ENCODE assay signal across 8 mouse cellular contexts in the genomic region with DNA sequence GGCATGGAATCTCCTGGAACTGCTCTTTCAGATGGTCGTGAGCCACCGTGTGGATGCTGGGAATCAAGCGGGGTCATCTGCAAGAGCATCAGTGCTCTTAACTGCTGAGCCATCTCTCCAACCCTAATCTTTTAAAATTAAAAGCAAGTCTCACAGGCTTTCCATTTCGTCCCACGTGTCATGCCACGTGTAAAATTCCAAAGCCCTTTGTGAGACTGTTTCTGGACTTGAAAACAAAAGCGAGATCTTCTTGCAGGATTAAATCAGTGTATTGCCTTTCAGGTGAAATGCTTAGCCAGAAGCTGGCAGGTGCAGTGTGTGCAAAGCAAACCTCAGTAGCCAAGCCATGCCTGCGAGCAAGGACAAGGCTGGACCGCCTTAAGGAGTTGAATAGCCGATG. TPM values are rescaled to one million over a fixed set of nuclear protein-coding genes. Genes with fewer than 3 reads are reported as not detected.
DNase-seq lines count a peak whose midpoint lies in the region; ATAC-seq and TF ChIP-seq lines count a peak whose summit lies in the region.

No protein-coding gene starts in this region.

- no peak for ATAC-seq in heart, embryonic 13.5 days (ENCODE audit: extremely low read depth, insufficient number of reproducible peaks, low FRiP score, low TSS enrichment)
- ATAC-seq in forebrain, embryonic 14.5 days: no peak

- intact Hi-C loops in heart, postnatal 36 days (cut with DNase I): no loop called here
- intact Hi-C loops in left cerebral cortex, postnatal 25 days (cut with DNase I): loop anchor here (5.0 kb wide), 1 partner anchor 130 kb away; a partner anchor contains a TSS

- peak overlapping the region; percentile 88 for H3K9ac ChIP-seq in heart, embryonic 13.5 days
- peak overlapping the region; percentile 73 for H3K9ac ChIP-seq in ES-E14 (ENCODE audit: insufficient read depth, low read depth, low read length, poor library complexity, severe bottlenecking)
- H3K9ac ChIP-seq in forebrain, embryonic 14.5 days (ENCODE audit: low read length): peak overlapping the region; percentile 67

- no peaks in the 10 kb centered on the region for H3K27me3 ChIP-seq in heart, embryonic 13.5 days (replicated peaks)
- H3K27me3 ChIP-seq in forebrain, embryonic 14.5 days (replicated peaks; ENCODE audit: control insufficient read depth, insufficient read depth, low read length): no peaks in the 10 kb centered on the region

- DNase-seq in heart, postnatal 36 days: no peak
- DNase-seq in ES-E14 (ENCODE audit: low read depth, low spot score): no peak
- peak; percentile 33 for DNase-seq in forebrain, embryonic 14.5 days (ENCODE audit: low spot score)
- peak; percentile 33 for DNase-seq in lung, postnatal 36 days
- no peak for DNase-seq in embryo, embryonic 10 days (ENCODE audit: low spot score)
- no peak for DNase-seq in layer of hippocampus, postnatal 14 days (ENCODE audit: low spot score in 2 of 2)
- DNase-seq in left cerebral cortex, postnatal 25 days (ENCODE audit: low spot score in 2 of 2): no peak

- H3K4me2 ChIP-seq in heart, embryonic 13.5 days: peak overlapping the region; percentile 86
- peak overlapping the region; percentile 76 for H3K4me2 ChIP-seq in forebrain, embryonic 14.5 days (ENCODE audit: low read length)

- no peaks in the 10 kb centered on the region for H3K36me3 ChIP-seq in heart, embryonic 13.5 days
- peaks cover 4% of the 10 kb centered on the region; the same call in 1 of the 2 replicates for H3K36me3 ChIP-seq in ES-E14 (ENCODE audit: control insufficient read depth, insufficient read depth, low read length, poor library complexity, severe bottlenecking)
- H3K36me3 ChIP-seq in forebrain, embryonic 14.5 days (ENCODE audit: control insufficient read depth, insufficient read depth, low read length): no peaks in the 10 kb centered on the region

- 39% methylated on average over 10 of the region's 10 CpGs for WGBS in heart, embryonic 13.5 days
- WGBS in forebrain, embryonic 14.5 days: 35% methylated on average over 10 of the region's 10 CpGs

- in situ Hi-C loops in ES-E14 (cut with MboI; ENCODE audit: low sequenced_read_pairs in 2 of 2, unreplicated experiment in 2 of 2): no loop called here

- H3K4me3 ChIP-seq in heart, embryonic 13.5 days: peak overlapping the region; percentile 81
- peak overlapping the region; percentile 88 to 94 for H3K4me3 ChIP-seq in ES-E14 (ENCODE audit: insufficient read depth in 1 of 2, low read depth in 1 of 2, low read length in 2 of 2, poor library complexity in 1 of 2, severe bottlenecking in 1 of 2)
- H3K4me3 ChIP-seq in forebrain, embryonic 14.5 days (ENCODE audit: low read depth, low read length): peak overlapping the region; percentile 82

- no peaks in the 10 kb centered on the region for H3K9me3 ChIP-seq in heart, embryonic 13.5 days
- H3K9me3 ChIP-seq in ES-E14 (ENCODE audit: control insufficient read depth, insufficient read depth, low read depth, low read length): no peaks in the 10 kb centered on the region
- no peaks in the 10 kb centered on the region for H3K9me3 ChIP-seq in forebrain, embryonic 14.5 days (replicated peaks; ENCODE audit: control insufficient read depth, low read length)

- H3K27ac ChIP-seq in heart, embryonic 13.5 days (replicated peaks): peak overlapping the region; percentile 83
- H3K27ac ChIP-seq in ES-E14 (ENCODE audit: insufficient read depth, low read depth, low read length, poor library complexity, severe bottlenecking): peak overlapping the region; percentile 56
- H3K27ac ChIP-seq in forebrain, embryonic 14.5 days (ENCODE audit: low read depth, low read length): peak overlapping the region; percentile 58

- peaks cover 17% of the 10 kb centered on the region for H3K4me1 ChIP-seq in heart, embryonic 13.5 days
- peaks cover 0 to 2% of the 10 kb centered on the region in 2 experiments; a peak in 3 of 4 replicates for H3K4me1 ChIP-seq in ES-E14 (ENCODE audit: control insufficient read depth in 2 of 2, insufficient read depth in 2 of 2, low read length in 2 of 2, poor library complexity in 1 of 2)
- H3K4me1 ChIP-seq in forebrain, embryonic 14.5 days (ENCODE audit: control insufficient read depth, insufficient read depth, low read length): peaks cover 11% of the 10 kb centered on the region

TF ChIP-seq in ES-E14, 5 proteins besides CTCF, POLR2A, EP300 and RAD21:
- TF ChIP-seq CHD2 (IDR thresholded peaks at IDR 0.05; ENCODE audit: low read depth, low read length) (no peak), ZC3H11A (IDR thresholded peaks at IDR 0.05; ENCODE audit: borderline replicate concordance, low read depth, low read length) (no peak), HCFC1 (IDR thresholded peaks at IDR 0.05; ENCODE audit: borderline replicate concordance, insufficient read depth, low read length) (no peak), MAFK (IDR thresholded peaks at IDR 0.05; ENCODE audit: insufficient read depth, low read depth, low read length) (no peak), ZNF384 (IDR thresholded peaks at IDR 0.05; ENCODE audit: low read depth, low read length) (no peak)

RNA-seq across cellular contexts. Expression of a gene that starts 0.5 kb away (rescaled TPM):
- polyA plus RNA-seq in heart, embryonic 13.5 days (2015; fragmentation: Nextera tagmentation; extraction: Ambion mirVana): 24.1 and 26.2 TPM in 2 replicates
- 1 to 10 TPM; 7.3 to 7.5 TPM for total RNA-seq in heart, postnatal 36 days (2021)
- 31.4 and 39.6 TPM in 2 replicates for total RNA-seq in ES-E14 (2012; rRNA removed)
- 29.7 and 34.6 TPM in 2 replicates for polyA plus RNA-seq in forebrain, embryonic 14.5 days (2014; fragmentation: Nextera tagmentation; extraction: Ambion mirVana)
- total RNA-seq in layer of hippocampus, postnatal 14 days (2021): 10 to 100 TPM; 35.5 to 40.3 TPM
- 10 to 100 TPM; 35.1 TPM for total RNA-seq in left cerebral cortex, postnatal 25 days (2021)

RNA-seq across cellular contexts. Expression of a gene that starts 21.2 kb away (rescaled TPM):
- polyA plus RNA-seq in heart, embryonic 13.5 days (2015; fragmentation: Nextera tagmentation; extraction: Ambion mirVana): 2.9 and 3.3 TPM in 2 replicates
- total RNA-seq in heart, postnatal 36 days (2021): 10 to 100 TPM; 51.3 to 60.3 TPM
- 46.1 and 97.3 TPM in 2 replicates for total RNA-seq in ES-E14 (2012; rRNA removed)
- 1.8 and 2.1 TPM in 2 replicates for polyA plus RNA-seq in forebrain, embryonic 14.5 days (2014; fragmentation: Nextera tagmentation; extraction: Ambion mirVana)
- 10 to 100 TPM; 13.7 to 14.8 TPM for total RNA-seq in layer of hippocampus, postnatal 14 days (2021)
- total RNA-seq in left cerebral cortex, postnatal 25 days (2021): 10 to 100 TPM in 1 of 2 experiments, 1 to 10 TPM in 1; 9.1 to 10.0 TPM

RNA-seq across cellular contexts. Expression of a gene that starts 59.7 kb away (rescaled TPM):
- polyA plus RNA-seq in heart, embryonic 13.5 days (2015; fragmentation: Nextera tagmentation; extraction: Ambion mirVana): 17.7 and 17.9 TPM in 2 replicates
- 10 to 100 TPM; 31.0 to 34.2 TPM for total RNA-seq in heart, postnatal 36 days (2021)
- 25.9 and 27.2 TPM in 2 replicates for total RNA-seq in ES-E14 (2012; rRNA removed)
- polyA plus RNA-seq in forebrain, embryonic 14.5 days (2014; fragmentation: Nextera tagmentation; extraction: Ambion mirVana): 32.8 and 48.7 TPM in 2 replicates
- 10 to 100 TPM; 59.0 to 61.5 TPM for total RNA-seq in layer of hippocampus, postnatal 14 days (2021)
- 10 to 100 TPM; 50.7 to 52.3 TPM for total RNA-seq in left cerebral cortex, postnatal 25 days (2021)

Comparison
In these comparisons a context has a peak if more than half of its experiments do, and no peak if none do; other contexts are left out.
1. DNase-seq: peak in forebrain, embryonic 14.5 days (single experiment) and lung, postnatal 36 days (single experiment); none in heart, postnatal 36 days (0 of 2), ES-E14 (single experiment), embryo, embryonic 10 days (single experiment), layer of hippocampus, postnatal 14 days (0 of 2) and left cerebral cortex, postnatal 25 days (0 of 2).
2. Peak in every context shown above with its lines, with median percentiles within 50 percentile points of each other: H3K27ac ChIP-seq, H3K4me3 ChIP-seq and H3K9ac ChIP-seq.